Mouse (Mus musculus): Measurements from ENCODE around the gene Ptrh2.
"Not testable (repeated sequence)": the region's sequence is repeated elsewhere in the genome, so short reads cannot be mapped to it uniquely, and the experiment has no call there.

Ptrh2 gene

GRCm38 (mm10) chr11:86731443-86731842 is 47.7 kb downstream of the Ptrh2 start:
- peak in 1 of 2 experiments; percentile 27 for DNase-seq (ENCODE audit: low spot score in 2 of 2)

- DNase-seq (ENCODE audit: low spot score in 2 of 2), result no peak
Observed at GRCm38 (mm10) chr11:86734241-86734939, 50.6 kb downstream of the Ptrh2 start.

GRCm38 (mm10) chr11:86734993-86735392 is 51.2 kb downstream of the Ptrh2 start:
- DNase-seq (ENCODE audit: low spot score in 2 of 2), result no peak

- no peak for DNase-seq (ENCODE audit: low spot score in 2 of 2)
Observed at GRCm38 (mm10) chr11:86737301-86738000, 53.7 kb downstream of the Ptrh2 start.

- not testable (repeated sequence) for DNase-seq (ENCODE audit: low spot score in 2 of 2)
Observed at GRCm38 (mm10) chr11:86738308-86738707, 54.5 kb downstream of the Ptrh2 start.

GRCm38 (mm10) chr11:86738956-86739355 is 55.2 kb downstream of the Ptrh2 start:
- DNase-seq (ENCODE audit: low spot score in 2 of 2), result no peak

- DNase-seq (ENCODE audit: low spot score in 2 of 2), result no peak
Observed at GRCm38 (mm10) chr11:86739470-86739869, 55.7 kb downstream of the Ptrh2 start.

- DNase-seq (ENCODE audit: low spot score in 2 of 2), result no peak
Observed at GRCm38 (mm10) chr11:86741505-86741904, 57.7 kb downstream of the Ptrh2 start.
